Mouse (Mus musculus) fat pad, adult 2 months (tissue): Measurements from ENCODE around the gene Hhatl.

Source experiments
- DNase-seq: peaks from one replicate; pipeline ENCODE4 v3.0.0-alpha.2; 2011; ENCODE audit warnings: low read depth, low spot score; ENCODE audit errors: extremely low read depth

Hhatl gene

DNA sequence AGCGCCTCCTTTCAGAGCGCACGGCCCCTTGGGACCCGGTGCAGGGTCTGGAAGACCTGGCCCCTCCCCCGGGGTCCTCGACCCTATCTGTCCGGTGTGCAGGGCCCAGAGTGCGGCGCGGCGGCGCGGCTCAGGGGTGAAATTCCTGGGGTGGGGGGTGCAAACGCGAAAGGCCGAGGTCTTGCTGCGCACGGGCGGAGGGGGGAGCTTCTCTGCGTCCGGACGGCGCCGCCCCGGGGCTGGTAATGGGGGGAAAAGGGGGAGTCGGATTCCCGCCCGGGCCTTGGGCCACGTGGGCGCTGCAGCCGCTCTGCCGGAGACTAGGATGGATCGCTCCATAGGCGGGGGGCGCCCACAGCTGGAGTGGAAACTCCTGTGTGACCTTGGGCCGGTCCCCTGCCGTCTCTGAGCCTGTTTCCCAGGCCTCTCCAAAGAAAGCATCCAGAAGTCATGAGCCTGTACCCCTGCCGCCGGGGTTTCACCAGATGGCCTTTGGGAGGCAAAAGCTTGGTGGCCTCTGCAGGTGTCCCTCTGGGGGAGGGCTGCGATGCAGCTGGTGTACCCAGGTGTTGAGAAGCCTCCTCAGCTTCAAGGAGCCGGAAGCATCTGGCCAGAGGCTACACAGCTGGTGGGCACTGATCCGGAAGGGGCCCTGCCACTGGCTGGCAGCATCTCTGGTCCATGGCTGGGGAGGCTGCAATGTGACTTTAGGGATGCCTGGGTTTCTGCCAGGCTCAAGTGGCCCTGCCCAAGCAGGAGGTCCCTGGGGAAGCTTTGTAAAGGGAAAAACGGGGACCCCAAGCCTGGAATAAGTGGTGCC, 31.8 kb downstream of the Hhatl start:
- no peak for DNase-seq

DNA sequence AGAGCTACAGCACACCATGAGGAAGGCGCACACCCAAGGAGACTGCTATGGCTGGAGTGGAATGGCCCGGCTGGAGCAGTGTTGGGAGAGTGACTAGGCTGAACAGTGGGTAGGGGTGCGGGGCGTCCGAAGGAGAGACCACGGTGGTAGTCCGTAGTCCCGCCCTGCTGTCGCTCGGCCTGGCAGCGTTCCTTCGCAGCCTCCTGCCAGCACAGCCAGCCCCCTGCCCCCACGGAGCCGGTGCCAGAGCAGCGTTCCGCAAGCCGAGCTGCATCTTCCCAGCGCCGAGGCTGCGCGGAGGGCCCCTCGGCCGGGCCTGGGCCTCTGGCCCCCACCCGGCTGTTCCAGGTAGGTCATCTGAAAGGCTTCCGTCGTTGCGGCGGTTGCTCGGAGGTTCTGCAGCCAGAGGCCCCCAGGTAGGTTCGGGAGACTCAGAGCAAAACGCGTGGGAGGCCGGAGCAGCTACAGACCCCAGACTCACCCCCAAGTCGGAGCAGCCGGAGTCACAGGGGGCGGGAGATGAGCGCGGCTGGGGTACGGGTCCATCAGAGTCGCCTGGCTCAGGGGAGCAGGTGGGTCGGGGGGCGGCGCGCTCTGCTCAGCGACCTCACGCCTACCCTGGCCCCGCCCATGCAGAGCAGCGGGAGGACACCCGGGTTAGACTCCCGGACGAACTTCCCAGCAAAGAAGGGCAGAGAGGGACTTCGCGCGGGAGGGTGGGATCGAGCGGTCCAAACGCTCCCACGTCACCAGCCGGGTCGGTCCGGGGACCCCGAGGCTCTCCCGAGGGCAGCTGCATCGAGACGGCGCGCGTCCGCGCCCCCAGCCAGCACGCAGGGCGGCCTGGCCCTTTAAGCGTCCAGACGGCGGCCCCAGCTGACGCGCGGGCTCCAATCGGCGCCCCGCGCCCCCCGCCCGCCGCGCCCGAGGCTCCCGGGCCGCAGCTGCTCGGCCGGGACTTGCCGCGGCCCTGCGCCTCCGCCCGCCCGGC, 32.9 kb downstream of the Hhatl start, which contains the start of gene Zfp651:
Zfp651 (plus strand) TSS at position 240 of the 991 bp plus-strand sequence.
- no peak for DNase-seq

DNA sequence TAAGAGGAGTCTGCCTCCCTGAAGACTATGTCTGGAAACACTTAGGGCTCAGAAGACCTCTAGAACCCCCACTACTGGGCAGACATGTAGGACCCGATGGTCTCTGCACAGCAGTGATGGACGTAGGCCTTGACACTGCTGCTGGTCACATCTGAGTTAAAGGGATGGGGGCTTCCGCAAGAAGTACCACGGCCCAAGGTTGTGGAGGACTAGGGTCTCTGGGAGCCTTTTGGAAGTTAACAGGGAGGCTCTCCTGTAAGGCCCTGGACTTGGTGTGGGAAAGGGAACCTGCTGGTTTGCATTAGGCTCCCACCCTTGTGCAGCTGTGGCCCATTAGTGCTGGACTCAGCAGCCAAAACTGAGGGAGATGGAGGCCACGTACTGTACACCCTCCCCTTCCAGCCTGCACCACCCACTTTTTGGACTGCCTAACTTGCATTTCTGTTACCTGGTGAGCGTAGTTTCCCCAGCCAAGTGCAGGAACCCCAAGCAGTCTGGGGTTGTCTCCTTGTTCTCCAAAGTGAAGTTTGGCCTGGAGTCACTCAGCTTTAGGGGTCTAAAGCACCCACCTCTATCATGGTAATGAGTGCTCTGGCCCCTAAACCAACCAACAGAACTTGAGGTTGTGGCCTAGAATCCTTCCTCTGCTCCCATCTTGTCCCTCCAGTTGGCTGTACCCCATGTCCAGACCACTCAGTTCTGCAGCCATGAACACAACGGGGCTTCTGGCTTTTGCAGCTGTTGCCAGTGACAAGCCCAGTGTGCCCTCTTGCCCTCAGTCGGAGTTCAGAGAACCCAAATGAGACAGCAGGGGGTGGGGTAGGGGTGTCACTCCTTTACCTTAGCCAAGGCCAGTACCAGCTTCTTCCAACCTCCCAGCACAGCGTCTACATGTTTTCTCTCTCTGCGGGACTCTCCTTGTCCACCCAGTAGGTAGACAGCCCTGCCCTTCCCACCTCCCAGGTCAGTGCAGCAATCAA, 34.2 kb downstream of the Hhatl start:
- no peak for DNase-seq

DNA sequence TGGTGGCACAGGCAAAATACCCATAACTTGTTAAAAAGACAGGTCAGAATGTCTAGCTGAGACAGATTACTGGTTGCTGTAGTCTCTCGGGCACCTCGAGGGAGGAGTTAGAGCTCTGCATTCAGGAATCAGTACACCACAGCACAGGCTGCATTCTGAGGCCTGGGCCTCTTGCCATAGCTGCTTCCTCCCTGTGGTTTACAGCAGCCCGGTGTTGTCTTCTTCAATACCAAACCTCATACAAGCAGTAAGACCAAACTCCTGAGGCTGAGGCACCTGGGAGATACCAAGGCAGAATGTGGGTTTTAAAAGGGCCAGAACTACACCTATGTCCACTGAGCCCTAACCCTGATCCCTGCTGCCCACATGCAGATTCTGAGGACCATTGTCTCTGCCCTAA, 34.9 kb downstream of the Hhatl start:
- DNase-seq = no peak

DNA sequence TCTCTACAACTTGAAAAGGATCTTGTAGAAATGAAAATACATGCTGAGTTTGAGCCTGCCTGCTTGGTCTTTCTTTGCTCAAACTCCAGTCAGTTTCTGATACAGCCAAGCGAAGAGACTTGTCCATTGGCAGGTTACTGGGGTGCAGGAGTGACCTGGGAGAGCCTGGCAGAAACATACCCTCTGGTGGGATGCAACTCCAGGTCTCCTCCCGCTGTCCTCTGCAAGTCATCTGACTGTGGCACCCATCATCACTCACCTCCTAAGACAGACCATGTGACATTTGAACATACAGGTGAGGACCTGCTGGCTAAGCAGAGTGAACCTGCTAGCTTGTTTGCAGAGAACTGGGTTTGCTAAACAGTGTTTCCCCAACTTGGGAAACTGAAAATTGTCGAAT, 35.5 kb downstream of the Hhatl start:
- no peak for DNase-seq

DNA sequence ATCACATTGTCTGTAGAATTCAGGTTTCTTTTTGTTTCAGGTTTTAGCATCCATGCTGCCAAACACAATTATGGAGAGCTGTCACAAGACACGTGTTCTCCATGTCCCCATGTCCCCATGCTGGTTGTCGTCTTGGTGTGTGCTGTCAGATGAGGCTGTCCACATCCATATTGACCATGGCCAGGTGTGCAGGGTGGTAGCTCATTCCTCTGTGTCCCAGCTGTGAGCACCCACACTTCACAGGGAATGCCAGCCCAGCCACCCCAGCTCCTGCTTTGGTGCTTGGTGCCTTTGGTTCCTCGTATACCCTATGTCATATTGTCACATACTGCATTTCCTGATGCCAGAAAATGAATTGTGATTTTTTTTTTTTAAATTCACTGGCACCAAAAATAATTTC, 37.7 kb downstream of the Hhatl start:
- DNase-seq = no peak

DNA sequence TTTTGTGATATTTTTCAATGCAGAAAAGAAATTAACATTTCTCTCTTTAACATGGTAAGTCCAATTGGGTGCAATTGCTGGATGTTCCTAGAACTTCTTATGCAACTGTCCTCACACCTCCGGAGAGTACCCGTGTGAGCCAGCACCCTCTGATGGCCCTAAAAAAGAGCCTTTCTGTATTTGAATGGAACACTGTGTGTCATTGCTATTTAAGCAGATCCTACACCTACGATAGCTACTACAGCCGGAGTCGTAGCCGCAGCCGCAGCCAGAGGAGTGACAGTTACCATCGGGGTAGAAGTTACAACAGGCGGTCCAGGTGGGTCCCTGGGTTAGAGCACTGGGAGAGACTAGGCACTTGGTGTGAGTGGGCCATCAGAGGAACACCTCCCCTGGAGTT, 39.5 kb downstream of the Hhatl start:
- DNase-seq = no peak

DNA sequence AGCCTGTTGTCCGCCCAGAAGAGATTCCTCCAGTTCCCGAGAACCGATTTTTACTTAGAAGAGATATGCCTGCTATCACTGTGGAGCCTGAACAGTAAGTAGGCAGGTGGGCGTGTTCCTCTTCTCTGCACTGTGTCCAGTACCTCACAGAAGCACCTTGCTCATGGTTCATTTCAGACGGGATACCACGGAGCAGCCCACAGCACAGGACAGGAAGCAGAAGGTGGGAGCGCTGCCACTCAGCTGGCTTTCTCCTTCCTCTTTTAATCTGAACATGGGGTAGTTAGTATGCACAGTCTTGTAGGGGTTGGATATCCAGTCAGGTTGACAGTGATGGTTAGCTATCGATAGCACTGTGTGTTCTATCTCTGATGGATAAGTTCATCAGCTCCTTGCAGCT, 48.3 kb downstream of the Hhatl start:
- no peak for DNase-seq

DNA sequence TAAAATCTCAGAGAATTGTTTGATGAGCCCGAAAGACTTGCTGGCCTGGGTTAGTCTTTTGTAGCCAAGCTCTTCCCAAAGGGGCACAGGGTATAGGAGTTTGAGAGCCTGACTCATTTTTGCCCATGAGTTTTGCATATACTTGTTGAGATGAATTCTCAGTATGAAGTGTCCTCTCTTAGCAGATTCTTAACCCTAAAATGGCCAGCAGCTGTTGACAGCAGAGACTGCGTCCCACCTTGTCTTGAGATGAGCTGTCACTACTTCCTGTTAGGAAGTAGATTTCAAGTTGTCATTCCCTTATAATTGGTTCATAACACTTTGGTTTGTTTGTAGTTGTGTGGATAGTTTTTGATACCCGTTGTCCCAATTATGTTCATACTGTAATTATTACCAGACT, 51.1 kb downstream of the Hhatl start:
- DNase-seq = no peak

DNA sequence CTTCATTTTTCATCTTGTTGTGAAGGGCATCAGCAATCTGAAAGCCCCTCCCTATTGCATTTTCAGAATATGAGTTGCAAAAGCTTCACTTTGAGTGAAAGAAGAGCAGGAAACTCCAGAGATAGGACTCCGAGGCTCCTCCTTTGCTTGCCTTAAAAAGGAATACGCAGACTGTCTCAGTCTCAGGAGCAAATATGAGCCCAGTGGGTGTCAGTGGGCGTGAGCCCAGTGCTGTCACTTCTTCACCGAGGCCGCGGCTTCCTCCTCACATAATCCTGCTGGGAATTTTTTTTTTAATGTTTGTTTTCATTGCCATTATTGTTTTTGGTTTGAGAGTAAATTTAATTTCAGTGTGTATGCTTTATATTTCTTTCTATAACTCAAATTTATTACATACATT, 51.8 kb downstream of the Hhatl start:
- no peak for DNase-seq
